Mouse (Mus musculus) lung, adult 2 months (tissue): ENCODE measurements around the gene Ccdc121.

Experiments
- CTCF ChIP-seq: fragments of 200-500 bp; IDR thresholded peaks from 2 replicates; pipeline ENCODE4 v1.5.1; 2011; ENCODE audit warnings: mild to moderate bottlenecking, low read length, control low read depth; ENCODE audit not compliant: insufficient read depth
- POLR2A ChIP-seq: fragments of 200-500 bp; IDR thresholded peaks from 2 replicates; pipeline ENCODE4 v1.6.1; 2011; ENCODE audit warnings: low read depth, mild to moderate bottlenecking, control low read depth, low read length, borderline replicate concordance; ENCODE audit errors: extremely low read depth

DNA sequence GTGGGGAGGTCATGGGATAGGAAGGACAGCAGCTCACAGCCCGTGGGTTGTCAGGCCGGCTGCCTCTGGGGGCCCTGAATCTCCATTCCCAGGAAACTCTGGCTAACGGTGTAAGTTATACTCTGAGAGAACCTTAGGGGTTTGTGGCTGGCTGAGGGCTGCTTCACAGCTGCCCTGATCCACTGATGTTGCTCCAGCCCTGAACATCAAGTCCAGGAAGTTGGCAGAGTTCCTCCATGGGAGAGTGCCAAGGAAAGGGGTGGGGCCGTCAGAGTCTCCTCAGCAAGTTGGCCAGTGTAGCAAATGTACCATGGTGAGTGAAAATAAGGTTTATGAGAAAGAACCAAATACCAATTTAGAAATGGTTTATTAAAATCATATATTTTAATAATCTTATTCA lies 18.1 kb upstream of the Ccdc121 start:
- no peak for TF ChIP-seq POLR2A
- TF ChIP-seq CTCF, result no peak
